Mouse (Mus musculus) heart, embryonic 11.5 days (tissue): ENCODE data around the gene Hmx3. TPM values are rescaled to one million over a fixed set of nuclear protein-coding genes. Genes with fewer than 3 reads are reported as not detected.

ENCODE experiments used
- ATAC-seq: fragments of 200-750 bp; cut with Nextera tagmentation; replicated peaks from 2 replicates; pipeline ENCODE4 v1.8.0; 2017; ENCODE audit warnings: moderate library complexity; ENCODE audit not compliant: insufficient number of reproducible peaks, low FRiP score, low TSS enrichment
- H3K27ac ChIP-seq: fragments of 300-500 bp; sonication (generic); 2 replicates; pipeline ENCODE4 v1.5.1; 2014; ENCODE audit warnings: mild to moderate bottlenecking, low read depth, low read length
- H3K27me3 ChIP-seq: fragments of 300-500 bp; sonication (generic); 2 replicates; pipeline ENCODE4 v1.6.1; 2014; ENCODE audit warnings: mild to moderate bottlenecking, low read length, mixed read lengths; ENCODE audit not compliant: control insufficient read depth, insufficient read depth
- H3K36me3 ChIP-seq: fragments of 300-500 bp; sonication (generic); 2 replicates; pipeline ENCODE4 v1.6.1; 2014; ENCODE audit warnings: mild to moderate bottlenecking, low read length, moderate library complexity, mixed read lengths; ENCODE audit not compliant: control insufficient read depth, insufficient read depth
- H3K4me1 ChIP-seq: fragments of 300-500 bp; sonication (generic); 2 replicates; pipeline ENCODE4 v1.6.1; 2014; ENCODE audit warnings: low read length; ENCODE audit not compliant: control insufficient read depth, insufficient read depth
- H3K4me2 ChIP-seq: fragments of 300-500 bp; sonication (generic); 2 replicates; pipeline ENCODE4 v1.6.1; 2014; ENCODE audit warnings: mild to moderate bottlenecking, moderate library complexity
- H3K4me3 ChIP-seq: fragments of 300-500 bp; sonication (generic); 2 replicates; pipeline ENCODE4 v1.5.1; 2014; ENCODE audit warnings: low read depth, low read length
- H3K9ac ChIP-seq: fragments of 300-500 bp; sonication (generic); 2 replicates; pipeline ENCODE4 v1.6.1; 2014; ENCODE audit warnings: mild to moderate bottlenecking, low read depth, low read length, moderate library complexity
- H3K9me3 ChIP-seq: fragments of 300-500 bp; sonication (generic); replicated peaks from 2 replicates; pipeline ENCODE4 v1.6.1; 2016; ENCODE audit warnings: low read length; ENCODE audit not compliant: control insufficient read depth
- WGBS: fragments of 180-500 bp; shearing (Covaris S2); extraction: QIAGEN DNeasy Blood & Tissue Kit; methylation state at CpG from one replicate; pipeline ENCODE4 v1.1.7; 2014; ENCODE audit not compliant: insufficient replicate concordance; 5-methylcytosine and 5-hydroxymethylcytosine counted together
- polyA plus RNA-seq: library from polyadenylated mRNA; unstranded; fragments of >200 nt; fragmentation: Nextera tagmentation; extraction: Ambion mirVana; gene quantifications from 2 replicates; pipeline ENCODE4 v1.2.1, GENCODE M21; 2014

Hmx3 gene
- polyA plus RNA-seq, 1 experiment from 2014 or later, result not detected

DNA sequence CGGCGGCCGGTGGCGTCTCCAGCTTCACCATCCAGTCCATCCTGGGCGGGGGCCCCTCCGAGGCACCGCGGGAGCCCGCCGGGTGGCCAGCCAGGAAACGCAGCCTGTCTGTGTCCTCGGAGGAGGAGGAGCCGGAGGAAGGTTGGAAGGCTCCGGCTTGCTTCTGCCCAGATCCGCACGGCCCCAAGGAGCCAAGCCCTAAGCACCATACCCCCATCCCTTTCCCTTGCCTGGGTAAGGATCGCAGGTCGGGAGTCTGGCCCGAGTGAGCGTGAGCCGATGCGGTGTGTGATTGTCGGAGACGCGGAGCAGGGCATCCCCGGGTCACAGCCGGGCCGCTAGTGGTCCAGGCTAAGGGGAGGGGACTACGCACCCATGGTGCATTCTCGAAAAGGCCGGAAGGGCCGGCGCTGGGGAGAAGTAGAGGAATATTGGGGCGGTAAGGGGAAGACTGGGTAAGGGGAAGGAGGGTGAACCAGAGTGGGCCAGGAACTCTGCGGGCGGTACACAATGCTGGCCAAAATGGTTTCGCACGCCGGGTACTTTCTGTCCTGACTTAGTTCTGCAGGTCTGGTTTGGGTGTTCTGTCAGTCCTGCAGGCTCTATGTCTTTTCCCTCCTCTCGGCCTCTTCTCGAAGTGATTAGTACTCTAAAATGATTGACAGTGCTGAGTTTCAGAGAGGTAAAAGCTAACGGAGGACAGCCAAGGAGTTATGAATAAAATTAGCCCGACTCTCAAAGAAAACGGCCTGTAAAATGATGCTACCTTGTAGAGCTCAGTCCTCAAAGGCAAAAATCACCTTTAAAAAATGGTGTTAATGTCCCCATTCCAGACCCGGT lies 11.9 kb downstream of the Hmx3 start:
- Histone ChIP-seq H3K27ac (no peak overlapping the region), H3K36me3 (no peaks in the 10 kb centered on the region), H3K27me3 (peaks cover 89% of the 10 kb centered on the region), H3K4me3 (peak overlapping the region; percentile 38), H3K4me2 (peak overlapping the region; percentile 63), H3K4me1 (no peaks in the 10 kb centered on the region), H3K9me3 (no peaks in the 10 kb centered on the region), H3K9ac (no peak overlapping the region)
- ATAC-seq, result peak; percentile 27; the same call in 1 of the 2 replicates
- WGBS, result under 1% methylated on average over 45 of the region's 45 CpGs

GRCm38 (mm10) chr7:131555301-131556081 lies 12.8 kb downstream of the Hmx3 start:
- no peaks in the 10 kb centered on the region for H3K4me1 ChIP-seq
- H3K4me2 ChIP-seq, result peak overlapping the region; percentile 54
- H3K27me3 ChIP-seq, result peaks cover 80% of the 10 kb centered on the region
- no peaks in the 10 kb centered on the region for H3K36me3 ChIP-seq
- WGBS, result under 1% methylated on average over 67 of the region's 68 CpGs
- H3K4me3 ChIP-seq, result peak overlapping the region; percentile 20; the same call in 1 of the 2 replicates
- no peak overlapping the region for H3K27ac ChIP-seq
- no peak for ATAC-seq
- H3K9me3 ChIP-seq, result no peaks in the 10 kb centered on the region
- H3K9ac ChIP-seq, result no peak overlapping the region

- Histone ChIP-seq H3K9ac (no peak overlapping the region), H3K36me3 (no peaks in the 10 kb centered on the region), H3K4me2 (no peak overlapping the region; the same call in 1 of the 2 replicates), H3K4me3 (peak overlapping the region; percentile 20; the same call in 1 of the 2 replicates), H3K9me3 (no peaks in the 10 kb centered on the region), H3K4me1 (peaks cover 1% of the 10 kb centered on the region), H3K27ac (no peak overlapping the region), H3K27me3 (peaks cover 74% of the 10 kb centered on the region)
- no peak for ATAC-seq
- under 1% methylated on average over 9 of the region's 9 CpGs for WGBS
Measured at GRCm38 (mm10) chr7:131556116-131556515, 13.4 kb downstream of the Hmx3 start.

- WGBS, result under 1% methylated on average over 37 of the region's 37 CpGs
- H3K36me3 ChIP-seq, result no peaks in the 10 kb centered on the region
- peaks cover 4% of the 10 kb centered on the region for H3K4me1 ChIP-seq
- H3K27me3 ChIP-seq, result peaks cover 68% of the 10 kb centered on the region
- no peak overlapping the region; the same call in 1 of the 2 replicates for H3K4me3 ChIP-seq
- ATAC-seq, result no peak
- H3K4me2 ChIP-seq, result peak overlapping the region; percentile 31
- H3K9me3 ChIP-seq, result no peaks in the 10 kb centered on the region
- no peak overlapping the region for H3K9ac ChIP-seq
- H3K27ac ChIP-seq, result no peak overlapping the region
Measured at GRCm38 (mm10) chr7:131556541-131557271, 14.0 kb downstream of the Hmx3 start.

- Histone ChIP-seq H3K36me3 (peaks cover 2% of the 10 kb centered on the region; the same call in 1 of the 2 replicates), H3K4me3 (no peak overlapping the region), H3K9ac (no peak overlapping the region), H3K27ac (no peak overlapping the region), H3K4me1 (peaks cover 4% of the 10 kb centered on the region), H3K9me3 (no peaks in the 10 kb centered on the region), H3K27me3 (peaks cover 57% of the 10 kb centered on the region), H3K4me2 (no peak overlapping the region)
- WGBS, result 36% methylated on average over 2 of the region's 2 CpGs
- no peak for ATAC-seq
Measured at GRCm38 (mm10) chr7:131557751-131558150, 15.1 kb downstream of the Hmx3 start.

DNA sequence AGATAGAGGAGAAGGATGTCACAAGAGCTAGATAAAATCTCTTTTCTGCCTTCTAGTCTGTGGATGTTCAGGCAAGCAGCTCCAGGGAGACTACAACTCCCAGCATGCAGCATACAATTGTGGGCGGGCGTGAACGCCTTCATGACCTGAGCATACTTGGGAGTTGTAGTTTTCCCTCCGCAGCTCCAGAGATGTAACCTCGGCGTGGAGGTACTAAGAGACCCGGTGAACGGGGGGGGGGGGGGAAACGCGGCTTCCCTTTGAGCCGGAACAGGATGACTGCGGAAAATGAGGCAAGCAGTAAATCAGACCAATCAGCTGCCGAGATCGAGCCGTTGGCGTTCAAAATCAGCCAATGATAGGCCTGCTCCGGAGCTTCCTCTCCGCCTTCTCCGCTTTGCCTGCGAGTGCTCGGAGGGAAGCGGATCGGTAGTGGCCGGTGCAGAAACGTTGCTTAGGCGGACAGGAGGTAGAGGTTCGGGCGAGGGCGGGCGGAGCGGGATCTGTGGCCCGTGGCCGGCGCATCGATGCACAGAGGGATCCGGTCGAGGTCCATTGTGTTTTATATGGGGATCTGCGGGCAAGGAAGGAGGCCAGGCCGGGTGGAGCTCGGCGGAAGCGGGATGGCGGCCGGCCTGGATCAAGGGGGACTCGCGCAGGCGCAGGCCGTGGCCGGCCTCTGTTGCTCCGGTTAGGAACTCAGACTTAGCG lies 17.5 kb downstream of the Hmx3 start, which contains the start of gene Bub3:
Gene Bub3, plus strand, starts transcription at position 237 of the 711 bp plus-strand sequence.
- Histone ChIP-seq H3K4me1 (peaks cover 4% of the 10 kb centered on the region), H3K36me3 (peaks cover 14% of the 10 kb centered on the region), H3K27me3 (peaks cover 34% of the 10 kb centered on the region), H3K9me3 (no peaks in the 10 kb centered on the region), H3K4me3 (peak within 1 kb of the TSS; percentile 77), H3K9ac (peak within 1 kb of the TSS; percentile 96), H3K27ac (peak within 1 kb of the TSS; percentile 90), H3K4me2 (peak within 1 kb of the TSS; percentile 74)
- peak; percentile 91 for ATAC-seq
- WGBS, result under 1% methylated on average over 47 of the region's 51 CpGs

DNA sequence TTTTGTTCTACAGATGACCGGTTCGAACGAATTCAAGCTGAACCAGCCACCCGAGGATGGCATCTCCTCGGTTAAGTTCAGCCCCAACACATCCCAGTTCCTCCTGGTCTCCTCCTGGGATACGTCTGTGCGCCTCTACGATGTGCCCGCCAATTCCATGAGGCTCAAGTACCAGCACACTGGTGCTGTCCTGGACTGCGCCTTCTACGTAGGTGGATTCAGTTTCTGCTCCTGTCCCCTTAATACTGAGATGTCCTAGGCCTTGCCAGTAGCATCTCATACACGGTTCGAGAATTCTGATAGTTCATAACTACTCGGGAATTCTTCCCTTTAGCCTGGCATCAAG lies 18.0 kb downstream of the Hmx3 start:
- no peaks in the 10 kb centered on the region for H3K9me3 ChIP-seq
- H3K4me2 ChIP-seq, result peak overlapping the region; percentile 74
- peak overlapping the region; percentile 90; the same call in 1 of the 2 replicates for H3K27ac ChIP-seq
- H3K9ac ChIP-seq, result peak overlapping the region; percentile 96
- peaks cover 28% of the 10 kb centered on the region for H3K27me3 ChIP-seq
- ATAC-seq, result peak; percentile 55
- WGBS, result 1% methylated on average over 14 of the region's 14 CpGs
- H3K4me1 ChIP-seq, result peaks cover 4% of the 10 kb centered on the region
- peak overlapping the region; percentile 77 for H3K4me3 ChIP-seq
- peaks cover 15% of the 10 kb centered on the region for H3K36me3 ChIP-seq
